Mouse (Mus musculus): Measurements from ENCODE around the gene Stmnd1. TPM values are rescaled to one million over a fixed set of nuclear protein-coding genes. Genes with fewer than 3 reads are reported as not detected.

Stmnd1 gene
- polyA plus RNA-seq, 2 experiments, result not detected

- H3K27ac ChIP-seq, result no peak overlapping the region
- H3K36me3 ChIP-seq (replicated peaks; ENCODE audit: control insufficient read depth, insufficient read depth, low read depth), result no peaks in the 10 kb centered on the region
- no peak overlapping the region for H3K4me3 ChIP-seq (ENCODE audit: insufficient read depth in 1 of 2, low read depth in 2 of 2, low read length in 2 of 2)
- DNase-seq (ENCODE audit: low read depth in 3 of 3, low spot score in 3 of 3) (no peak), ATAC-seq (ENCODE audit: insufficient read depth) (no peak)
- H3K9me3 ChIP-seq (ENCODE audit: control insufficient read depth, low read length), result no peaks in the 10 kb centered on the region
- H3K9ac ChIP-seq (replicated peaks), result no peak overlapping the region
- peaks cover 0 to 2% of the 10 kb centered on the region in 2 experiments; a peak in 1 of 4 replicates for H3K4me1 ChIP-seq (replicated peaks; ENCODE audit: control insufficient read depth in 2 of 2, insufficient read depth in 2 of 2, low read length in 1 of 2)
- no peak overlapping the region for H3K4me2 ChIP-seq (ENCODE audit: low read depth)
- TF ChIP-seq CTCF (IDR thresholded peaks at IDR 0.05; ENCODE audit: low read depth) (no peak), EP300 (IDR thresholded peaks at IDR 0.05; ENCODE audit: low read depth) (no peak)
- H3K27me3 ChIP-seq (ENCODE audit: control insufficient read depth, insufficient read depth, low read length), result no peaks in the 10 kb centered on the region
- 50% methylated on average over 10 of the region's 10 CpGs for WGBS (ENCODE audit: insufficient replicate concordance)
Measured at GRCm38 (mm10) chr13:46346830-46347512, 73.5 kb downstream of the Stmnd1 start.

GRCm38 (mm10) chr13:46349664-46350063, 76.1 kb downstream of the Stmnd1 start:
- WGBS (ENCODE audit: insufficient replicate concordance), result 81% methylated on average over 3 of the region's 3 CpGs
- Histone ChIP-seq H3K27me3 (ENCODE audit: control insufficient read depth, insufficient read depth, low read length) (no peaks in the 10 kb centered on the region), H3K9ac (replicated peaks) (no peak overlapping the region), H3K27ac (no peak overlapping the region), H3K4me2 (ENCODE audit: low read depth) (no peak overlapping the region), H3K36me3 (replicated peaks; ENCODE audit: control insufficient read depth, insufficient read depth, low read depth) (no peaks in the 10 kb centered on the region), H3K9me3 (ENCODE audit: control insufficient read depth, low read length) (no peaks in the 10 kb centered on the region), H3K4me3 (ENCODE audit: insufficient read depth in 1 of 2, low read depth in 2 of 2, low read length in 2 of 2) (no peak overlapping the region), H3K4me1 (replicated peaks; ENCODE audit: control insufficient read depth in 2 of 2, insufficient read depth in 2 of 2, low read length in 1 of 2) (peaks cover 0 to 2% of the 10 kb centered on the region in 2 experiments; a peak in 1 of 4 replicates)
- DNase-seq (ENCODE audit: low read depth in 3 of 3, low spot score in 3 of 3) (no peak), ATAC-seq (ENCODE audit: insufficient read depth) (no peak)
- TF ChIP-seq CTCF (IDR thresholded peaks at IDR 0.05; ENCODE audit: low read depth) (no peak), EP300 (IDR thresholded peaks at IDR 0.05; ENCODE audit: low read depth) (no peak)

Other genes with a start within 250 kb of the Stmnd1 start
- 0.03 TPM in 2 replicates for gene Rbm24, start 144.7 kb downstream of the Stmnd1 start, polyA plus RNA-seq (2012; rRNA removed)
- gene Rbm24, start 144.7 kb downstream of the Stmnd1 start, polyA plus RNA-seq (2014; fragmentation: Nextera tagmentation; extraction: Ambion mirVana), result not detected in 2 replicates
- 0.40 and 0.55 TPM in 2 replicates for gene Cap2, start 228.1 kb downstream of the Stmnd1 start, polyA plus RNA-seq (2012; rRNA removed)
- 0.55 and 0.92 TPM in 2 replicates for gene Cap2, start 228.1 kb downstream of the Stmnd1 start, polyA plus RNA-seq (2014; fragmentation: Nextera tagmentation; extraction: Ambion mirVana)